Mouse (Mus musculus): ENCODE measurements around the gene Tle2.

Gene Tle2

GRCm38 (mm10) chr10:81604968-81605665 lies 30.8 kb downstream of the Tle2 start:
- DNase-seq (ENCODE audit: low read depth, low spot score): peak; percentile 81

- DNase-seq (ENCODE audit: low read depth, low spot score): no peak
Observed at GRCm38 (mm10) chr10:81605666-81605973, 31.3 kb downstream of the Tle2 start.

GRCm38 (mm10) chr10:81605974-81606751 lies 31.8 kb downstream of the Tle2 start, which contains the start of gene BC025920:
Gene BC025920 (plus strand): TSS chr10:81606270.
- DNase-seq (ENCODE audit: low read depth, low spot score): peak; percentile 95

GRCm38 (mm10) chr10:81608308-81608707 lies 33.9 kb downstream of the Tle2 start:
- DNase-seq (ENCODE audit: low read depth, low spot score): no peak

GRCm38 (mm10) chr10:81612779-81613178 lies 38.4 kb downstream of the Tle2 start:
- DNase-seq (ENCODE audit: low read depth, low spot score): no peak

GRCm38 (mm10) chr10:81615486-81615885 lies 41.1 kb downstream of the Tle2 start:
- no peak for DNase-seq (ENCODE audit: low read depth, low spot score)

GRCm38 (mm10) chr10:81619976-81620375 lies 45.6 kb downstream of the Tle2 start:
- no peak for DNase-seq (ENCODE audit: low read depth, low spot score)

- DNase-seq (ENCODE audit: low read depth, low spot score): no peak
Observed at GRCm38 (mm10) chr10:81620786-81621185, 46.4 kb downstream of the Tle2 start.

GRCm38 (mm10) chr10:81623441-81623840 lies 49.1 kb downstream of the Tle2 start:
- DNase-seq (ENCODE audit: low read depth, low spot score): no peak

- no peak for DNase-seq (ENCODE audit: low read depth, low spot score)
Observed at GRCm38 (mm10) chr10:81626101-81626993, 52.0 kb downstream of the Tle2 start.

GRCm38 (mm10) chr10:81626994-81627835 lies 52.9 kb downstream of the Tle2 start, which contains the start of gene Sirt6:
Gene Sirt6 (minus strand): TSS chr10:81627797.
- DNase-seq (ENCODE audit: low read depth, low spot score): peak; percentile 88

- DNase-seq (ENCODE audit: low read depth, low spot score): no peak
Observed at GRCm38 (mm10) chr10:81627836-81628220, 53.5 kb downstream of the Tle2 start.

- no peak for DNase-seq (ENCODE audit: low read depth, low spot score)
Observed at GRCm38 (mm10) chr10:81628390-81628789, 54.0 kb downstream of the Tle2 start, which contains the start of gene Ankrd24. Gene Ankrd24 (plus strand): TSS chr10:81628540.

GRCm38 (mm10) chr10:81633253-81634099 lies 59.1 kb downstream of the Tle2 start:
- DNase-seq (ENCODE audit: low read depth, low spot score): peak; percentile 84

- no peak for DNase-seq (ENCODE audit: low read depth, low spot score)
Observed at GRCm38 (mm10) chr10:81636338-81636737, 62.0 kb downstream of the Tle2 start.

- DNase-seq (ENCODE audit: low read depth, low spot score): no peak
Observed at GRCm38 (mm10) chr10:81638101-81638500, 63.7 kb downstream of the Tle2 start.
